Mouse (Mus musculus) hindbrain, embryonic 12.5 days (tissue): ENCODE measurements at regions not wholly inside any gene's neighbourhood (a gene's known extent, or its start where the extent isn't known, plus 50 kb on each side); places are given as distances from the start of the nearest gene placed in this dataset.

Experiments
- ATAC-seq: fragments of 200-750 bp; cut with Nextera tagmentation; 2 replicates; pipeline ENCODE4 v1.8.0; 2017; ENCODE audit warnings: moderate TSS enrichment; ENCODE audit not compliant: low FRiP score
- H3K27ac ChIP-seq: fragments of 300-500 bp; sonication (generic); 2 replicates; pipeline ENCODE4 v1.5.1; 2016; ENCODE audit warnings: mild to moderate bottlenecking
- H3K27me3 ChIP-seq: fragments of 300-500 bp; sonication (generic); 2 replicates; pipeline ENCODE4 v1.6.1; 2016; ENCODE audit warnings: mild to moderate bottlenecking
- H3K36me3 ChIP-seq: fragments of 300-500 bp; sonication (generic); 2 replicates; pipeline ENCODE4 v1.6.1; 2016; ENCODE audit warnings: mild to moderate bottlenecking
- H3K4me1 ChIP-seq: fragments of 300-500 bp; sonication (generic); 2 replicates; pipeline ENCODE4 v1.6.1; 2016
- H3K4me2 ChIP-seq: fragments of 300-500 bp; sonication (generic); replicated peaks from 2 replicates; pipeline ENCODE4 v1.6.1; 2016; ENCODE audit warnings: mild to moderate bottlenecking
- H3K4me3 ChIP-seq: fragments of 300-500 bp; sonication (generic); 2 replicates; pipeline ENCODE4 v1.5.1; 2016; ENCODE audit warnings: mild to moderate bottlenecking
- H3K9ac ChIP-seq: fragments of 300-500 bp; sonication (generic); 2 replicates; pipeline ENCODE4 v1.6.1; 2016; ENCODE audit warnings: mild to moderate bottlenecking, moderate library complexity
- H3K9me3 ChIP-seq: fragments of 300-500 bp; sonication (generic); replicated peaks from 2 replicates; pipeline ENCODE4 v1.6.1; 2016; ENCODE audit warnings: mild to moderate bottlenecking
- WGBS: fragments of 180-500 bp; shearing (Covaris S2); methylation state at CpG from one replicate; pipeline ENCODE4 v1.1.7; 2016; 5-methylcytosine and 5-hydroxymethylcytosine counted together

DNA sequence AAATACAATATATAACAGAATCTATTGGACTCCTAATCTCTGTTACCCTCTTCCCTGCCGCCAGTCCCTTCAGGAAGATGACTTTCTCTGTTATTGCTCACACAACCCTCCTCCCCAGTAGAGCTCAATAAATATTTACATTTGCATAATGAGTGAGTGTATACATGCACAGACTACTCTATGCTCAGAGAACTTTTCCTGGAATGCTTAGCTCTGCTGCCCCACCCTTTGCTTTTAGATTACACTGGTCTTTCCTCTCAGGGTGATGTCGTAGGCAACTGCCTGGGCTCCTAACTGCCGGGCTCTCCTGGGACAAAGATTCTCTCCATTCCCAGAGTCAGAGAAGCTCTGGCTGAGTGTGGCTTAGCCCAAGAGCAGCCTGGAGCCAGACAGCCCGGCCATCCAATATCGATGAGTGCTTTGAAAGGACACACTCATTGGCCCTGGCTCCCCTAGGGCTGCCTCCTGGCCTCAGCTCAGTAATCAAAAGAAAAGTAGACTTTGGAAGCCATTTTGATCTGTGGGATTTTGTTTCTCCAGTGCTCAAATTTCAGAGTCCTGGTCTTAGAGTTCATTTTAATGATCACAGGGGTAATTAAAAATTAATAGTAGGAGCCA lies 109.2 kb upstream of the Cdh4 start:
- Histone ChIP-seq H3K4me2 (no peak overlapping the region), H3K27ac (no peak overlapping the region), H3K9ac (no peak overlapping the region), H3K4me3 (no peak overlapping the region), H3K4me1 (no peaks in the 10 kb centered on the region), H3K9me3 (no peaks in the 10 kb centered on the region), H3K36me3 (no peaks in the 10 kb centered on the region), H3K27me3 (no peaks in the 10 kb centered on the region)
- WGBS: 84% methylated on average over 5 of the region's 5 CpGs
- no peak for ATAC-seq

DNA sequence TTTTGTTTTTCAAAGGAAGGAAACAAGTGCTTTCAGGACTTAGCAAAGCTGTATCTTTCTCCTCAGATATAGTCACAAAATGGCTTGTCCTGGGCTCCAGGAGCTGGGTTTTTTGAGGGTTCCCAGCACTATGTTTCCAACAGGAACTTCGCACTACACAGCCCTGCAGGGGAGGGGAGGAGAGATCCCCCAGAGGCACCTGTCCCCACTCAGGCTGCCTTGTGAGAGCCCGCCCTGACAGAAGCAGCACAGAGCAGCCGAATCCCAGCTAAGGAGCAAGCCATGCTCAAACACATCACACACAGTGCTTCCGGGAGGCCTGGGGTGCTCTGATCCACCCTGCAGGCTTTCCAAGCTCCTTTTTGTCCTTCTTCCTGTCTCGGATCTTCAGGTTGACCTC lies 108.6 kb upstream of the Cdh4 start:
- H3K27me3 ChIP-seq: no peaks in the 10 kb centered on the region
- no peak overlapping the region for H3K4me2 ChIP-seq
- no peak overlapping the region for H3K9ac ChIP-seq
- H3K4me3 ChIP-seq: no peak overlapping the region
- H3K4me1 ChIP-seq: no peaks in the 10 kb centered on the region
- no peaks in the 10 kb centered on the region for H3K36me3 ChIP-seq
- no peaks in the 10 kb centered on the region for H3K9me3 ChIP-seq
- 72% methylated on average over 5 of the region's 5 CpGs for WGBS
- no peak for ATAC-seq
- H3K27ac ChIP-seq: no peak overlapping the region

DNA sequence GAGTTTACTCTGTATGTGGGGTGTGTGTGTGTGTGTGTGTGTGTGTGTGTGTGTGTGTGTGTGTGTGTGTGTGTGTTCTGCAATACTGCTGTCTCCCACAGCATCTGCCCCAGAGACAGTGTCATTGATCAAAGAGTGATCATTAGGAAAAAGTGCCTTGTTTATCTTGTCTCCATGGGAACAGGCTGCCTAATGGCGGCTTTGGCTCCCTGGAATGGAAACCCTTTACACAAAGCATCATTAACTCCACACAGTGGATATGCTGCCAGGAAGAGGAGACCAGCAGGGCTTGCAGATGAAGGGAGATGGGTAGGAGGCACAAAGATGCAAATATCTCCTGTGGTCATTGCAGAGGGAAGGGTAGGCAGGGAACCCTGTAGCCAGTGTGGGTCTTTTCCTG lies 106.0 kb upstream of the Cdh4 start:
- 0% methylated on average over 1 of the region's 1 CpGs for WGBS
- no peak overlapping the region for H3K4me3 ChIP-seq
- no peaks in the 10 kb centered on the region for H3K9me3 ChIP-seq
- no peaks in the 10 kb centered on the region for H3K4me1 ChIP-seq
- no peaks in the 10 kb centered on the region for H3K27me3 ChIP-seq
- H3K9ac ChIP-seq: no peak overlapping the region
- no peak overlapping the region for H3K4me2 ChIP-seq
- ATAC-seq: peak; percentile 72
- no peaks in the 10 kb centered on the region for H3K36me3 ChIP-seq
- peak overlapping the region; percentile 53 for H3K27ac ChIP-seq

DNA sequence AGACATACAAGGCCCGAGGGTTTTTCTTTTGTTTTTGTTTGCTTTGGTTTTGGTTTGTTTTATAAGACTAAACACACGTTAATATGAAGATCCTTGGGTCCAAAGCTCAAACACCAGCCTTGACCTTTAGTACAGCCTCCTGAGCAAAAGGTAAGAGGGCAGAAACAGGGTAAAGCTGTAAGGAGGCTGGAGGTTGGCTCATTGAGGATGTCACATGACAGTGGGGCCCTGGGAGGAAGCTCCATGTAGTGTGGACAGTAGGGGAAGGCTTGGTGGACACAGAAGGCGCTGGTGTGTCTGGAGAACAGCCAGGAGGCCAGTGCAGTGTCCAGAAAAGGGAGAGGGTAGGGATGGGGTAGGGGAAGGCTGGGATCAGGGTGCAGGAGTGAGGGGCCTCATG lies 89.6 kb upstream of the Cdh4 start:
- H3K4me3 ChIP-seq: no peak overlapping the region
- H3K36me3 ChIP-seq: no peaks in the 10 kb centered on the region
- no peaks in the 10 kb centered on the region for H3K27me3 ChIP-seq
- WGBS: 60% methylated on average over 3 of the region's 3 CpGs
- no peaks in the 10 kb centered on the region for H3K9me3 ChIP-seq
- no peak overlapping the region for H3K27ac ChIP-seq
- no peak for ATAC-seq
- H3K9ac ChIP-seq: no peak overlapping the region
- H3K4me2 ChIP-seq: no peak overlapping the region
- 0 out of 2 replicates have a peak, but pooled peaks cover 3% of the 10 kb centered on the region for H3K4me1 ChIP-seq

DNA sequence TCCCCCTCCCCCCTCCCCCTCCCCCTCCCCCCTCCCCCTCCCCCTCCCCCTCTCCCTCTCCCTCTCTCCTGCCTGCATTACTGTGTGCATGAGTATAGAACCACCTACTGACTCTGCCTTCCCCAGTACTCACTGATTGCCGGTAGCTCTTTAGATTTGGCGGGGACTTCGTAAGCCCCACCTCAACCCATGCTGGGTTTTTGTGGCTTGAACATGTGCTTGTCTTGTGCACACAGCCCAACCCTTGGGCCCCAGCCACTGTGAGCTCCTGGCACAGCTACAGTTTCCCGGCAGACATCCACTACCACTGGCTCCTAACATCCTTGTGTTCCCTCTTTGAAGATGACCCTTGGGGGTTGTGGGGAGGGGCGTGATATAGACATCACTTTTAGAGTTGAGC lies 87.4 kb upstream of the Cdh4 start:
- Histone ChIP-seq H3K27me3 (no peaks in the 10 kb centered on the region), H3K4me3 (no peak overlapping the region), H3K9me3 (no peaks in the 10 kb centered on the region), H3K4me1 (0 out of 2 replicates have a peak, but pooled peaks cover 3% of the 10 kb centered on the region), H3K36me3 (no peaks in the 10 kb centered on the region), H3K27ac (no peak overlapping the region), H3K9ac (no peak overlapping the region), H3K4me2 (no peak overlapping the region)
- no peak for ATAC-seq
- 54% methylated on average over 5 of the region's 5 CpGs for WGBS

DNA sequence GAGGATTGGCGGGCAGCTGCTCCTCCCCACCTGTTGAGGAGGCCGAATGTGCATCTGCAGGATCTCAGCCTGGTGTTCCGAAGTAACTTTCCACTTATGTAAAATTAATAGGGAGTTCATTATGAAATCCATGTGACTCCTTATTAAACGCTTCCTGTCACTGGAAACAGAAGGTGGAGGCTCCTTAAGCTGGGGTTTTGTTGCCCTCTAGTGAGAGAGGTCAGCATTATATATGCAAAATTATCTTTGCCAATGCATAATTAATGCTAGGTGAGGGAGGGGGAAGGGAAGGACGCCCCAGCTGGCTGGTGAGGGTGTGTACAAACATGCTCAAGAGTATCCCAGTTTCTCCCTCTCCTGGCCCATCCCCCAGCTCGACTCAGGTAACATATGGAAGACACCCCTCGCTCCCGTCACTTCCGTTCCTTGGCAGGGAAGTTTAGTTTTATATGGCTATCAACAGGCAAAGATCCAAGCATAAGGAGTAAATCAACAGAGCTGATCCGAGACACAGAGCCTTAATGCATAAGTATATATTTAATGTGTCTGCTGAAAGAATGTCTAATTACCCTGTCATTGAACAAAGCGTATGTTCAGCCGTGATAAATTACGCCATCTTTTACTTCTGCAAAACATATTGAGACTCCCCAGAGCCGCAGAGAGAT lies 71.2 kb upstream of the Cdh4 start:
- no peaks in the 10 kb centered on the region for H3K36me3 ChIP-seq
- H3K27ac ChIP-seq: no peak overlapping the region
- no peak overlapping the region for H3K9ac ChIP-seq
- no peaks in the 10 kb centered on the region for H3K4me1 ChIP-seq
- H3K4me2 ChIP-seq: no peak overlapping the region
- no peaks in the 10 kb centered on the region for H3K9me3 ChIP-seq
- H3K4me3 ChIP-seq: no peak overlapping the region
- H3K27me3 ChIP-seq: no peaks in the 10 kb centered on the region
- WGBS: 72% methylated on average over 14 of the region's 14 CpGs
- ATAC-seq: no peak

DNA sequence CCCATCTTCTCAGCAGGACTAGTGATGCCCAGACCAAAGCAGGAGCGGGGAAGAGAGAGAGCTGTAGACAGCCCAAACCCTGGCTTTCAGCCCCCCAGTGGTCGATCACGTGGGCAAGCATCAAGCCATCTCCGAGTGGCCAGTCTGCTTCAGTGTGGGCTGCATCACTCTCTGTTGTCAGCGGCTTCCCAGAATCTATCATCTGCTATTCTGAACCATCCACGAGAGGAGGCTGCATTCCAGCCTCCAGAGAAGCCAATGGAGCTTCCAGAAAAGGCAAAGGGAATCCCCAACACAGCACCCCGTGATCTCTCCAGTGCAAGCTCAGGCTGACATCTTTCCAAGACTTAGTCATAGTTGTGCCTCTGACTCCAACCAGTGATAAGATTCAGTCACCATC lies 70.7 kb upstream of the Cdh4 start:
- Histone ChIP-seq H3K4me2 (no peak overlapping the region), H3K27me3 (no peaks in the 10 kb centered on the region), H3K4me3 (no peak overlapping the region), H3K36me3 (no peaks in the 10 kb centered on the region), H3K4me1 (no peaks in the 10 kb centered on the region), H3K9me3 (no peaks in the 10 kb centered on the region), H3K9ac (no peak overlapping the region), H3K27ac (no peak overlapping the region)
- 72% methylated on average over 7 of the region's 7 CpGs for WGBS
- no peak for ATAC-seq

DNA sequence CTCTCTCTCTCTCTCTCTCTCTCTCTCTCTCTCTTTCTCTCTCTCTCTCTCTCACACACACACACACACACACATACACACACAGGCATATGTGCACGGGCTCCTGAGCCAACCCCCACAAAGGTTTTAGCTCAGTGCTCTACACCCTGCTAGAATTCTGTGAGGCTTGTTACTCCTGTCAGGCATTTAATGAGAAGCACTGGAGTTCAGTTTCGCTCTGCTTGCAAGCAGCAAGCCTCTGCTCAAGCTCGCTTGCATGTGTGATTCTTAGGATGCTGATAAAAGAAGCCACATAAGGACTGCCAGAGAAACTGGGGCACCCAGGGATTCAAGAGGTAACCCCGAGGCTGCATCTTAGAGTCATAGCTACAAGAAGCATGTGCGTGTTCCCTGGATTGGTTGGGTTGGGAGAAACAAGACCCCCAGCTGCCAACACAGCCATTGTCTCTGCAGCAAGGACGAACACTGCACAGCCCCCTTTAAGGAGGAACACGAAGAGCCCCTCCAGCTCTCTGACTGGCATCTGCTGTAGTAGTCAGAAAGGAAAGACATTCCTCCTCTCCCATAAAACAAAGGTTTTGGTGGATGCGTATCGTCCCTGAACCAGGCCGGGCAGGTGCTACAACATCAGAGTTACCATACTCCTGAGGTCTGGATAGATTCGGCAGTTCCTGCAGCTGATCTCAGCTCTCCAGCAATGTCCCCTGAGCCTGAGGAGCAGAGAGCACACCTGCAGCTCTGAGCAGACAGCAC lies 62.4 kb upstream of the Cdh4 start:
- no peak; the same call in 1 of the 2 replicates for ATAC-seq
- Histone ChIP-seq H3K27me3 (no peaks in the 10 kb centered on the region), H3K9me3 (no peaks in the 10 kb centered on the region), H3K4me1 (peaks cover 8% of the 10 kb centered on the region; the same call in 1 of the 2 replicates), H3K27ac (peak overlapping the region; percentile 73; the same call in 1 of the 2 replicates), H3K36me3 (no peaks in the 10 kb centered on the region), H3K4me3 (no peak overlapping the region), H3K4me2 (no peak overlapping the region), H3K9ac (no peak overlapping the region)
- WGBS: 69% methylated on average over 11 of the region's 11 CpGs

DNA sequence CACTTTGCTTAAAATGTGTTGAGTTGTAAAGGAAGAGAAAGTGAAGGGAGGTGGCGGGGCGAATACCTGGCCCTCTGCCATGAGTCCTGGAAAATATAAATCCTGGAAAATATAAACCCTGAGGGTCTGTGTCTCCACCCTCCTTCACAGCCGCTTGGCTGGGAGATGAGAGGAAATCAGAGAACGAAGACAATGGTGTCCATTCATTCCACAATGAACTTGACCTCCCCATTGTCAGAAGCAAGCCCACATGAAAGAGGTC lies 61.9 kb upstream of the Cdh4 start:
- Histone ChIP-seq H3K27ac (no peak overlapping the region), H3K4me2 (no peak overlapping the region), H3K36me3 (no peaks in the 10 kb centered on the region), H3K27me3 (no peaks in the 10 kb centered on the region), H3K9ac (no peak overlapping the region), H3K9me3 (no peaks in the 10 kb centered on the region), H3K4me3 (no peak overlapping the region), H3K4me1 (peaks cover 8% of the 10 kb centered on the region; the same call in 1 of the 2 replicates)
- 68% methylated on average over 4 of the region's 4 CpGs for WGBS
- no peak for ATAC-seq

DNA sequence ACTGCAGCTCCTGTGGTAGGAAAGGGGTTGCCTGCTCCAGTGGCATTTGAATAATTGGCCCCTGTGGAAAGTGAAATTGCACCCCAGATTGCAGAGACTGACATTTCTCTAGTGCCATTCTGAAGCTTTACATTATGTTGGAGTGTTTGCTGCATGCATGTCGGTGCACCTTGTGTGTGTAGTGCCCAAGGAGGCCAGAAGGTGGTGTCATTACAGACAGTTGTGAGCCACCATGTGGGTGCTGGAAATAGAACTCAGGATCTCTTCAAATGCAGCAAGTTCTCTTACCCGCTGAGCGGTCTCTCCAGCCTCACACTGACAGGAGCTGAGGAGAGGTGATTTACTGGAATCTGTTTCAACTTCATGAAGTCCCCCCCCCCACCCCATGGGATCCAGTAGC lies 60.3 kb upstream of the Cdh4 start:
- H3K36me3 ChIP-seq: no peaks in the 10 kb centered on the region
- H3K27ac ChIP-seq: no peak overlapping the region
- no peaks in the 10 kb centered on the region for H3K27me3 ChIP-seq
- no peak overlapping the region for H3K9ac ChIP-seq
- H3K9me3 ChIP-seq: no peaks in the 10 kb centered on the region
- H3K4me3 ChIP-seq: no peak overlapping the region
- no peak overlapping the region for H3K4me2 ChIP-seq
- 96% methylated on average over 3 of the region's 3 CpGs for WGBS
- ATAC-seq: no peak
- H3K4me1 ChIP-seq: peaks cover 8% of the 10 kb centered on the region; the same call in 1 of the 2 replicates

DNA sequence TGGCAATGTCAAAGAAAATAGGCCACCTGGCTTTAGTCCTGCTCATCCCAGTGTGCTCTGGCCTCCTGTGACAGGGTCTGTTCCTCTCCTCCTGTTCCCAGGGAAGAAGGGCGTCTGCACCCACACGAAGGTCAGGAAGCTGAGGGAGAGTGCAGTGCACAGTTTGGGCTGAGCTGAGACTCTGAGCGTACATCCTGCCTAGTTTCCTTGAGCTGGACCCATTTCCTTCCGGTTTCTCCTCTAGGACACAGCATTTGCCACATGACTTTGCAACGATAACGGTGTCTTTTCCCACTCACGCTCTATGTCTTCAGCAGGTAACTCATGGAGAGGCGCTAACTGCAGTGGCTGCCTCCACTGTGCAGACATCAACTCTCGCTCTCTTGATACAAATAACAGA lies 59.6 kb upstream of the Cdh4 start:
- no peak overlapping the region for H3K4me2 ChIP-seq
- ATAC-seq: no peak
- peaks cover 8% of the 10 kb centered on the region; the same call in 1 of the 2 replicates for H3K4me1 ChIP-seq
- no peaks in the 10 kb centered on the region for H3K36me3 ChIP-seq
- H3K27me3 ChIP-seq: no peaks in the 10 kb centered on the region
- no peak overlapping the region for H3K27ac ChIP-seq
- H3K9ac ChIP-seq: no peak overlapping the region
- no peaks in the 10 kb centered on the region for H3K9me3 ChIP-seq
- no peak overlapping the region for H3K4me3 ChIP-seq
- 82% methylated on average over 9 of the region's 9 CpGs for WGBS

DNA sequence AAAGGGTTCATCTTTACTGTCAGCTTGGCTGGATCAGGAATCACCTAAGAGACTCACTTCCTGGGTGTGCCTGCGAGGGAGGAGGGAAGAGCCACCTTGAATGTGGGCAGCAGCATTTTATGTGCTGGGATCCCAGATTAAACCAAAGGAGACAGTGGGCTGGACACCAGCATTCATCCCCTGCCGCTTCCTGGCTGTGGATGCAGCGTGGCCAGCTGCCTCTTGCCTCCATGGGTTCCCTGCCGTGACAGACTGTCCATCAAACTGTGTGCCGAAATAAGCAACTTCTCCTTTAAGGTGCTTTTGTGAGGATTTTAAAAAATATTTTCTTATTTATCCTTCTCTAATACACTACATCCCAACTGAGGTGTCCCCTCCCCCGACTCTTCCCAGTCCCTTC lies 55.4 kb upstream of the Cdh4 start:
- Histone ChIP-seq H3K4me1 (no peaks in the 10 kb centered on the region; the same call in 1 of the 2 replicates), H3K4me2 (no peak overlapping the region), H3K36me3 (no peaks in the 10 kb centered on the region), H3K27ac (no peak overlapping the region), H3K9me3 (no peaks in the 10 kb centered on the region), H3K9ac (no peak overlapping the region), H3K27me3 (no peaks in the 10 kb centered on the region), H3K4me3 (no peak overlapping the region)
- 63% methylated on average over 6 of the region's 6 CpGs for WGBS
- no peak for ATAC-seq

DNA sequence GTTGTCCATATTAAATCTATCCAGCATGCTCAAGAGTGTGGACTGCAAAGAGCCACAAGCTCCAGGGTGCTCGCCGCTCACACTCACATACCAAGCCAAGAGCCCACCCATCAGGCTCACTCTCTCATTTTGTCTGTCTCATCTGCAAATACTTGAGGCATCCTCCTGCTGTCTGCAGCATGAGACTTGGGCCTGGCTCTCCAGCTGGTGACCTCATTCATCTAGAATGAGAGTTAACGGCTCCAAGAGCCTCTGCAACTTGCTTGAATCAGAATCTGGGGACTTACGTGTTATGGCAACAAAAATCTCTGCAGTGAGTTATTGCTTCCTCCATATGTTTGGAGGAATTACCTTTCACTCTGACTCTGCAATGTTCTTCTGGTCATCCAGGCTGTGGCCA lies 51.7 kb upstream of the Cdh4 start:
- no peaks in the 10 kb centered on the region for H3K36me3 ChIP-seq
- no peak overlapping the region for H3K4me3 ChIP-seq
- ATAC-seq: no peak
- no peaks in the 10 kb centered on the region; the same call in 1 of the 2 replicates for H3K4me1 ChIP-seq
- H3K27me3 ChIP-seq: no peaks in the 10 kb centered on the region
- H3K9me3 ChIP-seq: no peaks in the 10 kb centered on the region
- WGBS: 89% methylated on average over 4 of the region's 4 CpGs
- H3K9ac ChIP-seq: no peak overlapping the region
- no peak overlapping the region for H3K27ac ChIP-seq
- H3K4me2 ChIP-seq: no peak overlapping the region
